Mouse (Mus musculus): ENCODE data around the gene Bicc1.

Gene Bicc1

GRCm38 (mm10) chr10:71159676-71160235, at the start of gene Bicc1:
Bicc1 (minus strand) TSS chr10:71159700.
- peak; percentile 31 for DNase-seq

DNA sequence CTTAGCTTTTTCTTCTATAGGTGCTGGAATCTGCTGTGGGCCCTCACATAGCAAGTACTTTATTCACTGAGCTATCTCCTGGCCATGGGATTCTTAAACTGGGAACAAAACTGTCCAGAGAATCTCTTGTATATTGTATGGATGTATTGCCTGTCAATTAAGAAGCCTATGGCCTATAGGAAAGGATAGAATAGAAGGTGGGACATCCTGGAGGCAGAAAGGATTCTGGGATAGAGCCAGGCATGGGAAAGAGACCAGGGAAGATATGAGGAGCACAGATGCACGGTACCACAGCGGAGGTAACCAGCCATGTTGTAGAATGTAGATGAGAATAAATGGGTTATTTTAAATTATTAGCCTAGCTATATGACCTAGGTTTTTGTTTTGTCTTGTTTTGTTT, 42.0 kb upstream of the Bicc1 start:
- no peak for DNase-seq

GRCm38 (mm10) chr10:71200964-71201363, 41.5 kb upstream of the Bicc1 start:
- no peak for DNase-seq

GRCm38 (mm10) chr10:71198676-71199075, 39.2 kb upstream of the Bicc1 start:
- no peak for DNase-seq

- no peak for DNase-seq
Observed at GRCm38 (mm10) chr10:71197036-71197785, 37.7 kb upstream of the Bicc1 start.

GRCm38 (mm10) chr10:71195501-71195900, 36.0 kb upstream of the Bicc1 start:
- DNase-seq, result no peak

DNA sequence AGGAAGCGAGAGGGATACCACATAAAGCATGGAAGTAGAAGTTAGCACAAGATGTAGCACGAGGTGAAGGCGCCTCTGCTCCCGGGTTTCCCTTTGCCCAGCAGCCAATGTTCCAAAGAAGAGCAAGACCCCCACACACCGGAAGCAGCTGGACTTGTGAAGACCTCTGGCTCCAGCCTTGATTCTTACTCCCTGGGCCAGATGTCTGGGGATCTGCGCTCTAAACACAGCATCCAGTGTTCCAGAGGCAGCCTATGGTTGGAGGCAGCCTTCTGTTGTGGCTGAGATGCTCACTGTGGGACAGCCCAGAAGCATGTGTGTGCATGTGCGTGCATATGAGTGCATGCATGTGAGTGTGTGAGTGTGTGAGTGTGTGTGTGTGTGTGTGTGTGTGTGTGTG, 35.2 kb upstream of the Bicc1 start:
- DNase-seq, result no peak

- no peak for DNase-seq
Observed at GRCm38 (mm10) chr10:71193319-71193718, 33.8 kb upstream of the Bicc1 start.

GRCm38 (mm10) chr10:71192886-71193285, 33.4 kb upstream of the Bicc1 start:
- no peak for DNase-seq

DNA sequence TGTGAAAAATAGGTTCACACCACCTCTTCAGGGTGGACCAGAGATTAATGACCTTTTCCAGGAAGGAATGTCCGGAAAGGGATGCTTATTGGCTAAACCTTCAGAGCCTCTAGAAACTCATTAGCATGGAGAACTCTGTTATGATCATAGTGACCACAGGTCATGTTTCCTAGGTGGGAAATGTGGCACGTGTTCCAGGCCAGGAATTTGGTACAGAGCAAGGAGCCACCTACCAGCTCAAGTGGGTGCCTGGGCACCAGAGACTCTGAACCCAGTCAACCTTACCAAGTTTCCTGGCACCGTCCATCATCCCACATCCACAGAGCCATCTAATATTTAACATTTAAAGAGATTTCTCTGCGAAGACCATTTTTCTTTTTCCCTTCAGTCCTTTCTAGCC, 29.2 kb upstream of the Bicc1 start:
- no peak for DNase-seq

- no peak for DNase-seq
Observed at GRCm38 (mm10) chr10:71185059-71185458, 25.6 kb upstream of the Bicc1 start.

GRCm38 (mm10) chr10:71183339-71184031, 24.0 kb upstream of the Bicc1 start:
- no peak for DNase-seq

DNA sequence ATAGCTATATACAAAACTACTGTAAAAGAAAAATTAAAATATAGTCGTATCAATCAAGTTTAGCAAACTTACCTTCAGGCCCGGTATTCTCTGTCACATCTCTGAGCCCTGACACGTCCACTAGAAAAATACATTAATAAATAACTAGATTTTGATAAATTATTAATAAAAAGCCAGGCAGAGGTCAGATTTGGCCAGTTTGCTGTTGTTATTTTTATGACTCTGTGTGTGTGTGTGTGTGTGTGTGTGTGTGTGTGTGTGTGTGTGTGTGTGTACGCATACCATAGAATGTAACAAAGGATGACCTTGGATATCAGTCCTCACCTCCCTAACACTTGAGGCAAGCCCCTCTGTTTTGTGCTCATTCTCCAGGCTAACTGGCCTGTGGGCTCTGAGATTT, 22.4 kb upstream of the Bicc1 start:
- DNase-seq, result no peak

GRCm38 (mm10) chr10:71181091-71181490, 21.6 kb upstream of the Bicc1 start:
- DNase-seq, result no peak

DNA sequence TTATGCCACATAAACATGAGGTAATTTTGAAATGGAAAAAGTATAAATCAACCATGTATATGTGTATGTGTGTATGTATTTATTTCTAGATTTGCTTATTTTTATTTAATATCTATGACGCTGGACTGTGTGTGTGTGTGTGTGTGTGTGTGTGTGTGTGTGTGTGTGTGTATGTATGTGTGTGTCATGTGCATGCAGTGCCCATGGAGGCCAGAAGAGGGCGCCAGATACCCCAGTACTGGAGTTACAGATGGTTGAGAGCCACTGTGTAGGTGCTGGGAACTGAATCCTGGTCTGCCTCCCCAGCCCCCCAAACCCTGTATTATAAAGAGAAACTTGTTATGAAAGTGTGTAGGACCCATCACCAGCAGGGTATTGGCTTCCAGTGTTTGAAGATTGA, 20.6 kb upstream of the Bicc1 start:
- DNase-seq, result no peak

DNA sequence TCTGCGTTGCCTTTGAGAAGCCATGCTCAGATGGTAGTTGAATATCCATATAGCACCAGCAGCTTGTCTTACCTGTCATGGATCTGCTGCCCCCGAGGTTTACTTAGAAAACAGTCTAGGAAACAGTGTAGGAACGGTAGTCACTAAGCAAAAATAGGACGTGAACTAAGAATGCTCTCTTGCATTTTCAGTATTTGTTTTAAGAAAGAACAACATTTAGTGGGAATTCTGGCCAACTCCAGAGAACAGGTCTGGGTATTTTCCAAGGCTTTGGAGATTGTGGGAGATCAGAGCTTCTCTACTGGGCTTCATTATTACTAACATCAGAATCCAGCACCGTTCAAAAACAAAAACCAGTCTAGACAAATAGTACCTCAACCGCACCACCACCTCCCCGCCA, 17.7 kb upstream of the Bicc1 start:
- no peak for DNase-seq

- DNase-seq, result no peak
Observed at GRCm38 (mm10) chr10:71176341-71176740, 16.8 kb upstream of the Bicc1 start.

DNA sequence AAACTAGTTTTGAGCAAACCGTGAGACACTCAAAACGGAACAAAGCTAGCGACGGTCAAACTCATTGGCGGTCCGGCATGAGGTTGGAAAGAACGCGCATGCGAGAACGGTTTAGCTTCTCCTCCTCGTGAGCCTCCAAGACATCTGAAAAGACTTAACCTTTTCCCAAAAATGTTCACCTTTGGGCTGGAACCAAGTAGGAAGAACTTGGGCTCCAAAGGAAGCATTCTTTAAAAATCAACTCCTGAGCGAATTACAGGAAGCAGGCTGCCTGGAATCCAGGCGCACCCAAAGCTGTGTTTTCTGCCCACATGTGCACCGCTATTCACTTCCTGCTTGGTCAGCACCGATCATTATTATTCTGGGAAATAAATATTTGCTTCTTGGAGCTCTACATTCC, 15.8 kb upstream of the Bicc1 start:
- no peak for DNase-seq

GRCm38 (mm10) chr10:71171414-71171813, 11.9 kb upstream of the Bicc1 start:
- no peak for DNase-seq

GRCm38 (mm10) chr10:71170771-71171170, 11.3 kb upstream of the Bicc1 start:
- DNase-seq, result no peak

- DNase-seq, result no peak
Observed at GRCm38 (mm10) chr10:71169811-71170210, 10.3 kb upstream of the Bicc1 start.

GRCm38 (mm10) chr10:71169171-71169570, 9.7 kb upstream of the Bicc1 start:
- no peak for DNase-seq

DNA sequence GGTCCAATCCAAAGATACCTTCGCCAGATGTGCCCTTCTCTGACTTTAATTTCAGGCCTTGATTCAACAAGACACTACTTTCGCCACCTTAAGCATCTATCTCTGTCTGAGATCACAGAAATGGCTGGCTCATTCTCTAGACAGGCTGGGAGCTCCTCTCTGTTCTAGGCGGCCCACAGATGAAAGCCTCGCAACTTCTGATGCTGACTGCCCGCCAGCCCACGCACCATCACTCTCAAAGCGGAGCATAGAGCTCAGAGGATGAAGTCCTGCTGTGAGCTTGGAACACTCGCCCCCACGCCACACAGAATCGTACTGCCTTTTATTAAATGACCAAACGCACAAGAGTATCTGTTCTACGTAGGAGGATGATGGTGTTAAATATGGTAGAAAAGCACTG, 949 bp upstream of the Bicc1 start:
- DNase-seq, result no peak

All from liver (tissue).